Mouse (Mus musculus): Measurements from ENCODE around the gene Mylk.

The Mylk gene

DNA sequence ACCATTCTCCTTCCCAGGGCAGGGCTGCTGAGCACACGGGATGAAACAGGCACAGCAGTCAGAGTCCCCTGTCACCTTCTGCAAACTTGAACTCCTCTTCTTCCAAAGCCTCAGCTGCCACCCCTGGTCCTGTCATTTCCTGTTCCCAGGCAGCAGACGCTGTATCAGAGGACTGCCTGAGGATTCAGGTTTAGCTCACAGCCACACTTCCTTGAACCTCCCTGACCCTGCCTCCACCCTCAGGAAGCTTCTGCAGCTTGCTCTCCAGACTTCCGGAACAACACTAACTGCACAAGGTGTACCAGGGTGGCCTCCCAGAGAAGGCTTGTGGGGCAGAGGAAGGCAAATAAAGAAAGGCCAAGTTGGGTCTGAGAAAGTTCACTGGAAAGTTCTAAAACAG lies 102.6 kb downstream of the Mylk start:
- DNase-seq (ENCODE audit: low spot score), result no peak

DNA sequence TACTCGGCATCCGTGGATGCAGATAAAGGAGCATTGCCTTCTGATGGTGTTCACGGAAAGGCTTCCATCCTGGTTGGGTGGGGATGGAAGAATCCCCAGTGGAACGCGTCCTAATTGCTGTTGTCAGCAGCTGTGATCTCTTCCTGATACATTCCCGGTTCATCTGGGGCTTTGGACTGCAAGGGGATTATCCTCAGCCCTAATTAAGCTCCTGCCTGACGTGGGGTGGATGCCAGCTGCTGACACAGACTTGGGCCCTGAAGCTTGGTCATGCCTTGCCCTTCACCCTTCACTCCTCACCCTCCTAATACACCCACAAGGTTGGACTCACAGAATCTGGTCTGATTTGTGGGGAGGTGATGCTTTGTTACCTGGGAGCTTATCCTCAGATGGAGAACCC lies 109.1 kb downstream of the Mylk start:
- DNase-seq (ENCODE audit: low spot score), result no peak

DNA sequence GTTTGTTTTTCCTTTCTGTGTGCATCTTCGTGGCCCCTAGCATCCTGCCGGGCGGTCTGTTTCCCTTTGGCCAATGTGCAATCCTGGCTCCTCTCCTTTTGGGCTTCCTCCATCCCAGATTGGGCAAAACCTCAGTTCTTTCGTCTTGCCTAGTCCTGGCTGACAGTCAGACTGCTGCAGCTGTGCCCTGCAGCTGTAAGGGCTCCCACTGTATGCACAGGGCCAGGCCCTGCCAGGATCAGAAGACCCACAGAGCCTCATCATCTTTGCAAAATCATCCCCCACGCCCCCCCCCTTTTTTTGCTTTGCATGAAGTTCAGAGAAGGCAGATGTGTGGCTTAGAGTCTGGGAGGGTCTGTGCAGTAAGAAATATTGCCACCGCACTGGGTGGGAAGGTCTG lies 110.1 kb downstream of the Mylk start:
- DNase-seq (ENCODE audit: low spot score), result no peak

DNA sequence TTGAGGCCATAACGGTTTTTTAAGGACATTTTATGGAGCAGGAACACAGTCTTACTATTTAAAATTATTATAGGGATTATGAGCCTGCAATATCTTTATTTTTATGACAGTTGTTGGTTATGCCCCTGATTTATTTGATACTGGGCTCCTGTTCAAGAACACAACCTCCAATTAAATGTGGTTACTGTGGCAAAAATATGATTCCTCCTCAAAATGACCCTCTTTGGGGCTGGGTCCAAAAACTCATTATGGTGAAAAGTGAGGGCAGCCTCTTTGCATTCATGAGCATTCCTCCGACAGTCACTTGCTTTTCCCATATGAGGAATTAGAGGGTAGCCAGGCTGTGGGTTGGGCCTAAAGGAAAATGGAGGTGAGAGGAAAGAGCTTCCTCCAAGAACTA lies 110.7 kb downstream of the Mylk start:
- no peak for DNase-seq (ENCODE audit: low spot score)

DNA sequence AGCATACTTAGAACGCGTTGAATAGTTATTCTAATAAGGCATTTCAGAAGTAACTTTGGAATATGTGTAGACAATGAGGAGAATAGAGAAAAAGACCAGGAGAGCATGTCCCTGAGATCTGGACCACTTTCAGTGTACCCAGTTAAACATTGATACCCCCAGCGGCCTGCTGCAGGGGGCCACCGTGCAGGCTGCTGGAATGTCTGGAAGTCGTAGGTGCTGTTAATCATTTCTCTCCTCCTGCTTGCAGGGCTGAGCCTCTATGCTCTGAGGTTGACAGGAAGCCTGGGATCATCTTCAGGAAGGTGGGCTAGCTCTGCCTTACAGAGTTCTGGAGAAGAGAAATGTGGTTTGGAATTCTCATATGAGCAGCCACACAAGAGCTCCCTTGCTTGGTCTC lies 112.6 kb downstream of the Mylk start:
- no peak for DNase-seq (ENCODE audit: low spot score)

DNA sequence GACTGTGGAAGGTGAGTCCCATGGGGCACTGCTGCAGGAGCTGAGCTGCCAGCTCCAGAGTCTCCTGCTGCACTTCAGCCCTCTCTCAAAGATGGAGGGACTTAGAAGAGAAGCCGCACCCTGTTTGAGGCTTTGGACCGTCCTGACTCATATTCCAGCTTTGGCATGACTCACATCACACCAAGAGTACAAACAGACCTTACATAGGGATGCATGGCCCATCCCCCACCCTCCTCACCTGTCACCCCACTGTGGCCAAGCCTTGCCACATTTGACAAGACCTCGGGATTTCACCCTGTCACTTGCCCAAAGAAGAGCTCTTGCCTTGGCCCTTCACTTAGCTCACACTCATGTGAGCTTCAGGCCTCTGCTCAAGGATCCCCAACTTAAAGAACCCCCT lies 115.8 kb downstream of the Mylk start:
- DNase-seq (ENCODE audit: low spot score), result no peak

DNA sequence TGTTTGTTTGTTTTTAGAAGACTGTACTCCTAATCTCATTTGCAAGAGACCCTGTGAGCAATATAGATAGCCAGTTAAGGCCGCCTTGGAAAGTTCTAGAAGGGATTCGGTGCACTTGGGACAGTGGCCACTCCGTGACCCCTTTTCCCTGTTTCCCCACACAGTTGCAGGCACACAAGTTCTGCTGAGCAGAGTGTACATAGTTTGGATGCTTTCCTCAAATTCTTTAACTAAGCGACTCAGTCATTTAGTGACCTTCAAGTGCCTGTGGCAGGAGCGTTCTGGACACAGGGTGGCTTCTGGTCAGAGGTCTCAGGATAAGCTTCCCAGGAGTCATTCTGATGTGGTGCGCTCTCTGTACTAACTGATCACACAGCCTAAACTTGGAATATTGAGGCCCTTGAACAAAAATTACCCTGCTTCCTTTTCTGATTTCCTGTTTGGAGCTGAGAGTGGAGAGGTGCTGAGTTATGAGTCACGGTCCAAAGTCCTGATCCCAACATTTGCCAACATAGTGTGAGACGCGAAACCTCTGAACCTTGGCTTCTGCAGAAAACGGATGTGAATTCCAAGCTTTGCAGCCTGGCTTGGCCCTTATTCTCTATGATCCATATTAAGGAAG lies 116.8 kb downstream of the Mylk start:
- no peak for DNase-seq (ENCODE audit: low spot score)

DNA sequence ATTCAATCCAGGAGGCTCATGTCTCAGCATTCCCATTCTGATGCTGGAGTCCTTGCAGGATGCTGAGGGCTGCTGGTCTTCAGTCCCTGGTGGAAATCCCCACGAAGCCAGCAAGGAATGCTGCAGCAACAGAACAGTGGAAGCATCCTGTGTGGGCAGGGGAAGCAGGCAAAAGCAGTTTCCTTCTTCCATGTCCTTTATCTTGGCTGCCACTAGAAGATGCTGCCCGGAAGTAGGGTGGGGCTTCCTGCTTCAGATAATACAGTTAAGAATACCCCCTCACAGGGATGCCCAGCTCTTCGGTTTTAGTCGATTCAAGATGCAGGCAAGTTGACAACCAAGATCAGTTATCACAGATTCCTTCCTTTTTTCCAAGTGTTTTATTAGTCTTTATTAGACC lies 120.4 kb downstream of the Mylk start:
- no peak for DNase-seq (ENCODE audit: low spot score)

DNA sequence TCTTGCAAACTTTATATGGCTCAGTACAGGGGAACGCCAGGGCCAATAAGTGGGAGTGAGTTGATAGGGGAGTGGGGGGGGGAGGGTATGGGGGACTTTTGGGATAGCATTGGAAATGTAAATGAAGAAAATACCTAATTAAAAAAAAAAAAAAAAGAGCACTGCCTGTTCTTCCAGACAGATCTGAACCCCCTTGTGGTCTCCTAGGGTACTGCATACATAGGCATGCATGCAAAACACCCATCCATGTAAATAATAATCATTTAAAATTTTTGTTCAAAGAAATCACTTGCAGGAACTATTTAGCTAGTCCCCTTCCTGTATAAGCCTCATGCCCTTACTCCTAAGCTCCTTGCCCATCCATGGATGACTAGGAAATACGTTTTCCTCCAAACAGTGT lies 122.2 kb downstream of the Mylk start:
- DNase-seq (ENCODE audit: low spot score), result no peak

DNA sequence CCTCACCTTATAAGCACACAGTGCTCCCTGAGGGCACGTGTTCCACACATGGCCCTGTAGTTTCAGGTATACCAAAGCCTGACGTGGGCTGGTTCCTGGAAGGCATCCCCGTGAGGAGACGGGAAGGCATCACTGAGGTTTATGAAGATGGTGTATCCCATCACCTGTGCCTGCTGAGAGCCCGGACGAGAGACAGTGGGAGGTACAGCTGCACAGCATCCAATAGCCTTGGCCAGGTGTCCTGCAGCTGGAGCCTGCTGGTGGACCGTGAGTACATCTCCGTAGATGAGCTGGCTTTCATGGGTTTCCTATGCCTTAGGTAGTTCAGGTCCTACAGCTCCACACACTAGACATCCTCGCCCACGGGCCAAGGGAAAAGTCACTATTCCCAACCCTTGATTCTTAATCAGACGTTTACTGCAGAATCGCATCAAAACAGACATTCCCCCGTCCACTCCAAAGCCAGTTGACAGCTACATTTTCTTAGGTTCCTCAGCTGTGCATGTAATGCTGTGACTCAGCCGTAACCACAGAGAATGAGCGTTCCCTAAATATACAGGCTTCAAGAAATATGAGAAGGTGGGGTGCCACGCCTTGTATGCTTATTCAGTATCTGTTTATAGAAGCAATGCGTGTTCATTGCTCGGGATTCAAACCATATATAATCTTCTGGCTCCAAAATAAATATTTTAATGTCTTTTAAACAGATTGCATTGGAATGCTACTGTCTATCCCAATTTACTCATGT lies 135.2 kb downstream of the Mylk start:
- no peak for DNase-seq (ENCODE audit: low spot score)

DNA sequence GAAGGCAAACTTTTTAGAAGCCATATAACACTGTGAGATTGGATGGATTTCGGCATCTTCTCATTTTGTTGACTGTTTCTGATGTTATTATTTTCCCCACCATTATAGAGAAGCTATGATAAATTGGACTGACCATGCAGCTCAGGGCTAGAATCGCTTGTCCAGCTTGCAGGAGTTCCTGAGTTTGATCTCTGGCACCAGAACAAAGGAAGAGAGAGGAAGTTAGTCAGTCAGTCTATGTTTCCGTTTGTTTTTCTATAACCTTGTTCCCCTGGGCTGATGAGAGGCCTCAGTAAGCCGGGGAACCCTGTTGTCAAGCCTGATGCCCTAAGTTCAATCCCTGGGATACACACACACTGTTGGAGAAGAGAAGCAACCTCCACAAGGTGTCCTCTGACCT lies 135.8 kb downstream of the Mylk start:
- no peak for DNase-seq (ENCODE audit: low spot score)

DNA sequence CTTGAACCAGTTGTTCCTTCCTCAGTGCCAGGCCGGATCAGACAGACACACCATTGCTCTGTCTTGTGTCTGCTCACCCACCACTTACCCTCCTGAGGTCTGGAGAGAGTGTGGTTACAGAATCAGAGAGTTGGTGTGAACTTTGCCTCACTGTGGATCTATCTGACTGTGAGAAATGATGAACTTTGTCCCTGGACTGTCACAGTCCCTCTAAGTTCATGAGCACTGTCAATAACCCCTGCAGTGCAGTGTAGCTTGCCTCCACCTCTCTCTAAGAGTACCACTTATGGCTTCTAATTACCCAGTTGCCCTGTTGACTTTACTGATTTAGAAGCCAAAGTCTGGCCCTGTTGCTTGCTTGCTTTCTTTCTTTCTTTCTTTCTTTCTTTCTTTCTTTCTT lies 142.0 kb downstream of the Mylk start:
- DNase-seq (ENCODE audit: low spot score), result no peak

DNA sequence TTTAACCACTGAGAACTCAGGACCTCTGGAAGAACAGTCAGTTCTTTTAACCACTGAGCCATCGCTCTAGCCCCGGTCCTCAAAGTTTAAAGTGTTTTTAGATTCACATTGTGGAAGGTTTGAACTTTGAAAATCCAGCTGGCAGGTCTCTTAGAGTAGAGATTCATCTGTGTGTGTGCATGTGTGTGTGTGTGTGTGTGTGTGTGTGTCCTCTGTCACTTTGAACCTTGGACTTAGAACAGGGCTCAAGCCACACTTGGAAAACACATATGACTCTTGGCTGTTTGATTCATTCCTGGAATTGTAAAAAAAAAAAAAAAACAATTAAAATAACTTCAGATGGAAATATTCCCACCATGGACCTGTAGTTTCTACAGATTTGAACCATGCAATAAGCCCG lies 149.0 kb downstream of the Mylk start:
- no peak for DNase-seq (ENCODE audit: low spot score)

DNA sequence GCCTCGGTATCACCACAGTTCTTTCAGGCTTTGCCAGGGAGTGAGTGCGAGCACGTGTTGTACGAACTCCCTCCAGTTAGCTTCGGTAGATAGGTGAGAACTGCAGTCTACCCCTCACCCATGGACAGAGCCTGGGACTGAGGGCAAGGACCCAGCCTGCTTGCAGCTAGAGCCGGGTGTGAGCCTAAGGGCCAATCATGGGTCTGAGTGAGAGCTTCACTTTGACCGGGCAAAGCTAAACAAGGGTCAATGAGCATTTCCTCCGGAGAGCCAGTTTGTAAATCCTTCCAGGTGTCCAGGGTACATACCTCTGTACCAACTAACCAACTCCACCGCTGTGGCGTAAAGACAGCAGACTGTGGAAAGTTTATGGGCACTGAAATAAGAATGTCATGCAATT lies 150.9 kb downstream of the Mylk start:
- no peak for DNase-seq (ENCODE audit: low spot score)

DNA sequence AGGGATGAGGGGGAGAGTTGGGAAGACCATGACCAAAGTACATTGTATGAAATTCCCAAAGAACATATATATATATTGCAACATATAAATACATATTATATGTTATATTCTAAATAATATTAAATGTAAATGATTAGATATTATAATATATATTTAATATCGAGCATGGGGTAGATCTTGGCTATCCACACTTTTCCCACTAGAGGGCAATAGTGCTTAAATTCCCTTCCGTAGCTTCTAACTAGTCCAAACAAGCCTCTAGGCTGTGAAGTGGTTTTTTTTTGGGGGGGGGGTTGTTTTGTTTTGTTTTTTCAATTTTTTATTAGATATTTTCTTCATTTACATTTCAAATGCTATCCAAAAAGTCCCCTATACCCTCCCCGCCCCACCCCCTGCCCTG lies 152.0 kb downstream of the Mylk start:
- no peak for DNase-seq (ENCODE audit: low spot score)

DNA sequence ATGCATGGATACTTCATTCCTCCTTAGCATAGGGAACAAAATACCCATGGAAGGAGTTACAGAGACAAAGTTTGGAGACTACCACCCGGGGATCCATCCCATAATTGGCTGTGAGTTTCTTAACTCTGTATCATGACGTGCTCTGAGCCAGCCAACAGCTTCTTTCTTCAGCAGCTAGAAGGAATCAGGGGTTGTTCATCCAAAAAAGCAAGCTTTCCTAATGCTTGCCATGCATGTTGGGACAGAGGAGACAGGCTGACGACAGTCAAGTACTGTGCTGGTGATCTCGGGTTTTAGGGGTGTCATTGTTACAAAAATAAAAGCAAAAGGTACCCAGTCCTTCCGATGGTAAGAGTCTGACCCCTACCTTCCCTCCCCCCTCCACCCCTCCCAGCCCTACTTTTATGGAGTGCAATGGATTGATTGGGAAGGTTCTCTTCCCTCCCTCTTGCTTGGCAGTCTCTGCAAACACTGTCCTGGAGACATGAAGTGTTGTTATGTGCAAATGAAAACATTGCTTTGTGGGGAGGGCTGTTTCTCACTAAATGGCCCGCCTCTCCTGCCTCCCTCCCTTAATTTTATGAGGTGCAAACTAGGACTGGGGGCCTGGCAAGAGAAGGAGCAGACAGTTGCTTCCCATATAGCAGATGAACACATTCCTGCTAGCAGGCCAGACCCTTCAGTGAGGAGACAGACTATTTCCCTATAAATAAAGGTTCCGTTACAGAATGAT lies 153.2 kb downstream of the Mylk start:
- DNase-seq (ENCODE audit: low spot score), result no peak

DNA sequence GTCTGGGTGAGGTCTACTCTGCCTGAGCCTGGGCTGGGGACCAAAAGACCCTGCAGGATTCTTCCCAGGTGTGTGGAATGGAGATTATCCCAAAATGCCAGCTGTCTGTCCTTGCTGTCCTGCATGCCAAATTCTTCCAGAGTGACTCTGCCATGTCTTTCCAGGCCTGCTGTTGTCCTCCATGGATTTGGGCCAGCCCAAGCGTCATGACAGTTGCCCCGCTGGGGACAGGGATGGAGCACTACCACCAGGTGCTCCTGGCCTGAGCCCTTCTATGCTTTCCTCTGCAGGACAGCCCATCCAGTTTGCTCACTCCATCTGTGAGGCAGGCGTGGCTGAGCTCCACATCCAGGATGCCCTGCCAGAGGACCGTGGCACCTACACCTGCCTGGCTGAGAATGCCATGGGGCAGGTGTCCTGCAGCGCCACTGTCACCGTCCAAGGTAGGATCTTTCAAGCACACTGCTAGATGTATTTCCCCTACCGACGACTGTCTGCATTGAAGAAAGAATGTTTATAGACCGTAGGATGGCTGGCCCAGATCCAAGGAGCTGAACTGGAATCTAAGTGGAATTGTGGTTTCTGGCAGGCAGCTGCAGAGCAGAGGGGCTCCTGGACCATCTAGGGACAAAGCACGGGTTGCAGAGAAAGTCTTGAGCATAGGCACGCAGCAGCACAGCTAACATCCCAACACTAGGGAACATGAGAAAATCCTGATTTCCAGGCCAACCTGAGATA lies 154.2 kb downstream of the Mylk start:
- no peak for DNase-seq (ENCODE audit: low spot score)

DNA sequence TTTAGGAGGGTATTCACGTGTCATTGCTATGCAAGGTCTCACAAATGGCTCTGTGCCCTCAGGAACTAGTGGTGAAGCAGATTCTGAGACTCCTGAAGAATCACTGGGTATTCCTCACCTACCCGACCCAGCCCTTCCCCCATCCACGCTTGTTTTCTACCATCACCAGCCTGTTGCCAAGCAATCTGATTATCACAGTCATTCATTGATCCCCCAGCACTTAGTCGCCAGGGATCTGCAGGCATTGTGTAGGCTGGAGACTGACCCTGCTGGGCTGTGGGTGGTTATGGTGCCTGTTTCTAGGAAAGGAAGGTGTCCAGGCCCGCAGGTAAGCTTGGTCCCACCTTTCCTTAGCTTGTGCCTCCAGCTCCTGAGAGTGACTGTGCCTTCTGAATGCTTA lies 155.0 kb downstream of the Mylk start:
- DNase-seq (ENCODE audit: low spot score), result no peak

DNA sequence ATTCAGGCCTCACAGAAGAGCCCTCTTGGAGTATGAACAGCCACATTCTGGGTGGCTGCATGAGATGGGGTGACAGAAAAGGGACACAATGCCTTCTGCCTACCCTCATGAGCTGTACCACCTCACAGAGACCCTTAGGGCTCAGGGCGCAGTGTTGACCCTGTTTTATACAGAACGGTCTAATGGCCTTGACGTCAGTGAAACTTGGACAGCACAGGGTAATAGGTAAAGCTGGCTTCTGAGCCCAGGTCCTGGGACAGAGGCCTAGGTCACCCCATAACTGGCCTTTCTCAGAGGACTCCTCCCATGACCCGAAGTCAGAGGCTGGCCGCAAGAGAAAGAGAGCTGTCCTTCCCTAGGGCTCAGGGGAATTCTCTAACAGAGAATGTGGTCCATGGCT lies 155.5 kb downstream of the Mylk start:
- DNase-seq (ENCODE audit: low spot score), result no peak

DNA sequence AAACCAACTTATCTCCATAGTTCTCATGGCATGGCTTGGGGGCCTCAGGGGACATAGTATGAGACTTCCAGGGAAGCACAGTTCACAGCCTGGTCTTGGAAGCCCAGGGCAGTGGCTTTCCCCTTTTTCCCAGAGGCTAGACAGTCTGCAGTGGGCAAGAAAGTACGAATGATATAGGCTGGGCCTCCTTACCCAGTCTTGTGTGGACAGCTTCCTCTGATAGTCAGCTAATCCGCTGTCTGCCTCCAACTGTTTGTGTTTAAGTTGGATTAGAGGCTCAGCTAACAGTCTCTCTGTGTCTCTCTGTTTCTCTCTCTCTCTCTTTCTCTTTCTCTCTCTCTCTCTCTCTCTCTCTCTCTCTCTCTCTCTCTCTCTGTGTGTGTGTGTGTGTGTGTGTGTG lies 156.0 kb downstream of the Mylk start:
- DNase-seq (ENCODE audit: low spot score), result no peak

DNA sequence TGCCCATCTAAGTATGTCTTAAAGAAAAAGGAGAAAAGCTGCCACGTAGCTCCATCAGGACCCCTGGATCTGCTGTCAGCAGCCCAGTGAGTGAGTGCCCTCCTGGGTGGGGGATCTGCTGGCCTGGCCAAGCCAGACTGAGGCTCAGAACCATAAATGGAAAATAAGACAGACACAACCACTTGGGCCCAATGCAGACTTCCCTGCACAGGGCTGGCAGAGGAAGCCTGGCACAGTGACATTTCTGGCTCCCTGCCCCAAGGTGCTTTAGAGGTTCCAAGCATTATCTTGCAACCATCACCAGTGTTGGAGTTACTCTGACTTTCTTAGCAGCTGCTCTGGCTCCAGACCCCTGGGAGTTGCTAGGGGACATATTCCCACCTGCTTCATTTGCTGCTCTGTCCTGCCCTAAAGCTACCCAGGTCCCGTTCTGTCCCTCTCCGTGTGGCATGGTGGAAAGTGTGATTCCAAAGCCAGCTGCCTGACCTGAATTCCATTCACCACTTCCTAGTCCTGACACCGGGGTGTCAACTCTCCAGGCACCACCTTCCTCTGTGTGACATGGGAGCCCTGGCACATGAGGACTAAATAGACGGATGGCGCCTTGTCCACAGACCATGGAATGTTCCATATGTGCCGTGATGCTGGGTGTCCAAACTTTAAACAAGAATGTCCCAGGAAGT lies 156.7 kb downstream of the Mylk start:
- no peak for DNase-seq (ENCODE audit: low spot score)

DNA sequence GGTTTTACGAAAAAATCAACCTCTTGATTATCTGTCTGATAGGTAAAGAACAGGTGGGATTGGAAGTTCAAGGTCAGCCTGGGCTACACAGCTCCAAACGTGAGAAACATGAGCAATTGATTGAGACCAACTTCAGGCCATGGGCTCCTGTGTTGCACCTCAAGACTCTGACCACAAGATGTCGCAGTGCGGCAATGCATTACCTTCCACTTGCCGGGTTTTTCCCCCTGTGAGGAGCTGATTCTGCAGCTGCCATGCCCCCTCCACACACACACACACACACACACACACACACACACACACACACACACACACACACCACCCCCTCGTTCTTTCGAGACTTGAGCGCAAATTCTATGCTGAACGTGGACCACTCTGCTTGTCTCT lies 157.3 kb downstream of the Mylk start:
- peak; percentile 48 for DNase-seq (ENCODE audit: low spot score)
